Mouse (Mus musculus) NIH3T3 (cell line): ENCODE measurements around the gene Nup43.
"Not testable (repeated sequence)": the region's sequence is repeated elsewhere in the genome, so short reads cannot be mapped to it uniquely, and the experiment has no call there.

ENCODE experiments used
- DNase-seq: peaks from one replicate; pipeline ENCODE4 v3.0.0-alpha.2; 2012; ENCODE audit warnings: low read depth

Gene Nup43

GRCm38 (mm10) chr10:7667342-7667802, at the start of gene Nup43:
Nup43 (plus strand) TSS chr10:7667503.
- peak; percentile 96 for DNase-seq

- DNase-seq: not testable (repeated sequence)
These were observed 49.7 kb upstream of the Nup43 start for GRCm38 (mm10) chr10:7617556-7617955.

- DNase-seq: no peak
These were observed 47.5 kb upstream of the Nup43 start for GRCm38 (mm10) chr10:7619821-7620241.

GRCm38 (mm10) chr10:7620723-7621122, 46.6 kb upstream of the Nup43 start:
- no peak for DNase-seq

GRCm38 (mm10) chr10:7622378-7622777, 44.9 kb upstream of the Nup43 start:
- DNase-seq: no peak

GRCm38 (mm10) chr10:7623861-7624518, 43.3 kb upstream of the Nup43 start:
- DNase-seq: no peak

- DNase-seq: no peak
These were observed 38.2 kb upstream of the Nup43 start for GRCm38 (mm10) chr10:7629092-7629491.

- no peak for DNase-seq
These were observed 37.0 kb upstream of the Nup43 start for GRCm38 (mm10) chr10:7630286-7630685.

GRCm38 (mm10) chr10:7630951-7631720, 36.2 kb upstream of the Nup43 start:
- DNase-seq: no peak

- no peak for DNase-seq
These were observed 26.9 kb upstream of the Nup43 start for GRCm38 (mm10) chr10:7640366-7640765.

GRCm38 (mm10) chr10:7645911-7646310, 21.4 kb upstream of the Nup43 start:
- no peak for DNase-seq

- DNase-seq: no peak
These were observed 18.2 kb upstream of the Nup43 start for GRCm38 (mm10) chr10:7649059-7649458.

- no peak for DNase-seq
These were observed 16.2 kb upstream of the Nup43 start for GRCm38 (mm10) chr10:7651057-7651456.

GRCm38 (mm10) chr10:7662471-7663141, 4.7 kb upstream of the Nup43 start:
- DNase-seq: peak; percentile 73

GRCm38 (mm10) chr10:7663159-7664026, 3.9 kb upstream of the Nup43 start:
- DNase-seq: peak; percentile 92

- no peak for DNase-seq
These were observed 3.2 kb upstream of the Nup43 start for GRCm38 (mm10) chr10:7664027-7664526.

- DNase-seq: no peak
These were observed 2.4 kb upstream of the Nup43 start for GRCm38 (mm10) chr10:7664889-7665288.

- peak; percentile 46 for DNase-seq
These were observed 6.4 kb downstream of the Nup43 start for GRCm38 (mm10) chr10:7673673-7674072.

GRCm38 (mm10) chr10:7680731-7681301, 13.5 kb downstream of the Nup43 start, which contains the start of the genes Pcmt1 and Lats1:
Pcmt1 (minus strand) TSS chr10:7681136.
Lats1 (plus strand) TSS chr10:7681214.
- peak; percentile 91 for DNase-seq

GRCm38 (mm10) chr10:7681343-7682025, 14.2 kb downstream of the Nup43 start:
- peak; percentile 89 for DNase-seq
